Mouse (Mus musculus) liver, adult 2 months (tissue): ENCODE measurements around the gene Cntnap5c.

ENCODE experiments used
- CTCF ChIP-seq: fragments of 200-500 bp; IDR thresholded peaks from 2 replicates; pipeline ENCODE4 v1.5.1; 2011; ENCODE audit warnings: low read depth, low read length, control low read depth
- POLR2A ChIP-seq: fragments of 200-500 bp; IDR thresholded peaks from 2 replicates; pipeline ENCODE4 v1.6.1; 2011; ENCODE audit warnings: low read length, control low read depth; ENCODE audit not compliant: insufficient read depth; ENCODE audit errors: extremely low read depth

DNA sequence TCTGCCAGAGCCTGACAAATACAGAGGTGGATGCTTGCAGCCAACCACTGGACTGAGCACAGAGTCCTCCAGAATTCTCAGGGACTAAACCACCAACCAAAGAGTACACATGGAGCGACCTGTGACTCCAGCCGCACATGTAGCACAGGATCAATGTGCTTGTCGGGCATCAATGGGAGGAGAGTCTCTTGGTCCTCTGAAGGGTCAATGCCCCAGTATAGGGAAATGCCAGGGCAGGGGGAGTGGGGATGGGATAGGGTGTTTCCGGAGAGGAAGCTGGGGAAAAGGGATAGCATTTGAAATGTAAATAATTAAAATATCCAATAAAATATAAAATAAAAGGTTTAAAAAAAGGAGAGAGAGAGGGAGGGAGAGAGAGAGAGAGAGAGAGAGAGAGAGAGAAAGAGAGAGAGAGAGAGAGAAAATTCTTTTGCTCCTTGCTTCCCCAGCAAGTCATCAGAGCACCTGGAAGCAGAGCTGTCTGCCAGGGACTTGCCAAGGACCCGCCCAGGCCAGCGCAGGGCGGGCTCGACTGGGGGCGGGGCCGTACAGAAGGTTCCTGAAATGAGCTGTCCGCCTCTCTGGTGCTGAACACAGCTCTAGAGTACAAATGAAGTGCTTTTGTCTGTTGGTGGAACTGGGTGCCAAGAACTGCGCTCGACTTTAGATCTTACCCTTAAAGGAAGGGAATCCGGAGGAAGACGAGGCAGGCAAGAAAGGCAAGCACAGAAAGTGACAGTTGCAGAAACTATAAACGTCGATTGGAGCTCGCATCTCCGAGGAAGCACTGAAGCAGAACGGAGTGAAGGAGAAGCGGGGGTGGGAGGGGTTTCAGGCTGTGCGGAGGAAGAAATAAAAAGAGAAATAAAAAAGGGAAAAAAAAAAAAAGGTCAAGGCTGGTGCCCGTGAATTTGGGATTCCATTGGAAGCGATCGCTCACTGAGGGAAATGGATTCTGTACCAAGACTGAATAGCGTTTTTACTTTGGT is at the start of gene Cntnap5c:
- TF ChIP-seq CTCF (no peak), POLR2A (no peak)
